Mouse (Mus musculus): ENCODE data around the gene Olfr1325. TPM values are rescaled to one million over a fixed set of nuclear protein-coding genes. Genes with fewer than 3 reads are reported as not detected.

Olfr1325 gene
- not detected for polyA plus RNA-seq (2012; fragmentation: generic; extraction: Trizol)

GRCm38 (mm10) chrX:74592379-74592778 is at the start of gene Olfr1325:
Gene Olfr1325, plus strand, starts transcription at chrX:74592679.

GRCm38 (mm10) chrX:74574788-74575187 is 17.7 kb upstream of the Olfr1325 start, which contains the start of gene Olfr1326-ps1:
Gene Olfr1326-ps1, minus strand, starts transcription at chrX:74574888.

GRCm38 (mm10) chrX:74645466-74646323 is 53.2 kb downstream of the Olfr1325 start, which contains the start of gene Gm5640:
Gene Gm5640, minus strand, starts transcription at chrX:74645635.

Other genes starting within 250 kb of the Olfr1325 start
- 100 to 1,000 TPM in 1 of 2 experiments, 10 to 100 TPM in 1; 80.4 to 114 TPM for gene Lage3, start 239.1 kb upstream of the Olfr1325 start, polyA plus RNA-seq (2012; fragmentation: generic; extraction: Trizol)
- 100 to 1,000 TPM in 1 of 2 experiments, 10 to 100 TPM in 1; 43.7 to 146 TPM for gene Ubl4a, start 219.5 kb upstream of the Olfr1325 start, polyA plus RNA-seq (2012; fragmentation: generic; extraction: Trizol)
- 10 to 100 TPM; 16.1 to 17.9 TPM for gene Slc10a3, start 219.3 kb upstream of the Olfr1325 start, polyA plus RNA-seq (2012; fragmentation: generic; extraction: Trizol)
- gene Fam3a, start 199.4 kb upstream of the Olfr1325 start, polyA plus RNA-seq (2012; fragmentation: generic; extraction: Trizol): 10 to 100 TPM; 12.8 to 47.3 TPM
- gene Ikbkg, start 199.4 kb upstream of the Olfr1325 start, polyA plus RNA-seq (2012; fragmentation: generic; extraction: Trizol): 10 to 100 TPM in 1 of 2 experiments, 1 to 10 TPM in 1; 7.0 to 15.8 TPM
- gene G6pdx, start 163.5 kb upstream of the Olfr1325 start, polyA plus RNA-seq (2012; fragmentation: generic; extraction: Trizol): 100 to 1,000 TPM in 1 of 2 experiments, 10 to 100 TPM in 1; 71.9 to 103 TPM
- not detected for gene Gm6880, start 111.3 kb upstream of the Olfr1325 start, polyA plus RNA-seq (2012; fragmentation: generic; extraction: Trizol)
- not detected for gene Olfr1326-ps1, start 17.8 kb upstream of the Olfr1325 start, polyA plus RNA-seq (2012; fragmentation: generic; extraction: Trizol)
- not detected for gene Gm5640, start 53.0 kb downstream of the Olfr1325 start, polyA plus RNA-seq (2012; fragmentation: generic; extraction: Trizol)
- gene Gm6890, start 148.2 kb downstream of the Olfr1325 start, polyA plus RNA-seq (2012; fragmentation: generic; extraction: Trizol): not detected
- under 1 TPM in 1 of 2 experiments, not detected in 1; 0.01 TPM for gene Gm5936, start 244.5 kb downstream of the Olfr1325 start, polyA plus RNA-seq (2012; fragmentation: generic; extraction: Trizol)